Mouse (Mus musculus): ENCODE measurements around the gene Cop1.
A peak's percentile ranks its signal among the peaks of the same experiment; 100 is the strongest.

Gene Cop1

GRCm38 (mm10) chr1:159290859-159291258 lies 58.7 kb downstream of the Cop1 start:
- no peak for DNase-seq

GRCm38 (mm10) chr1:159301418-159302082 lies 69.4 kb downstream of the Cop1 start:
- no peak for DNase-seq

GRCm38 (mm10) chr1:159313625-159314024 lies 81.5 kb downstream of the Cop1 start:
- DNase-seq = no peak

DNA sequence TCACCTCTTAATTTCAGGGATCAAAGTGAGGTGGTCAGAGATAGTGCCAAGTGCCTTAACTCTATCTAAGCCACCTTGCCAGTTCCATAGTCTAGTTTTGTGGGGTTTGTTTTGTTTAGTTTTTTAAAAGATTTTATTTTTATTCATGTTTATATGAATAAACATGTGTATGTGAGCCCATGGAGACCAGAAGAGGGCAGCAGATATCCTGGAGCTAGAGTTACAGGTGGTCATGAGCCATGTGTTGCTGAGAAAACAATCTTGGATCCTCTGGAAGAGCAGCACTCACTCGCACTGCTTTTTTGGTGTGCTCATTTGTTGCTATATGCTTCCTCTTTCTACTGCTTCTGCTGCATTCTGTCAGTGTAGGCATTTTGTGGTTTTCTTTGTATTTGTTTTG lies 90.5 kb downstream of the Cop1 start:
- DNase-seq = no peak

DNA sequence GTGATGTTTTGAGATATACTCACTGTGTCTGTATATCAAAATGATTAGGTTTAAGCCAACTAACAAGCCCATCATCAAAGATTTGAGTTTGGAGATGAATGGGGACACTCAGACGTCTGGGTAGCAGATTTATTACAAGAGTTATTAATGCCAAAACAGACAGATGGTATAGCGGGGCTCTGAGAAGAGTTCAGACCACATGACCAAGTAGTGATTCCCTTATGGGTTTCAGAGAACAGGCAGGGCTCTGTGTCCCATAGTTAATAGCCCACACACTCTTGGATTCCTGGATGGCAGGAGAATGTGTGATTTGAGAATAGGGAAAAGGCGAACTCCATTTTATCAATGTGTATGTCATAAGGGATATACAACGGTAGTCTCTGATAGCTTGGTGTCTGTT lies 98.9 kb downstream of the Cop1 start:
- DNase-seq = no peak

- no peak for DNase-seq
Measured at GRCm38 (mm10) chr1:159334157-159334556, 102.0 kb downstream of the Cop1 start.

- no peak for DNase-seq
Measured at GRCm38 (mm10) chr1:159342355-159342754, 110.2 kb downstream of the Cop1 start.

DNA sequence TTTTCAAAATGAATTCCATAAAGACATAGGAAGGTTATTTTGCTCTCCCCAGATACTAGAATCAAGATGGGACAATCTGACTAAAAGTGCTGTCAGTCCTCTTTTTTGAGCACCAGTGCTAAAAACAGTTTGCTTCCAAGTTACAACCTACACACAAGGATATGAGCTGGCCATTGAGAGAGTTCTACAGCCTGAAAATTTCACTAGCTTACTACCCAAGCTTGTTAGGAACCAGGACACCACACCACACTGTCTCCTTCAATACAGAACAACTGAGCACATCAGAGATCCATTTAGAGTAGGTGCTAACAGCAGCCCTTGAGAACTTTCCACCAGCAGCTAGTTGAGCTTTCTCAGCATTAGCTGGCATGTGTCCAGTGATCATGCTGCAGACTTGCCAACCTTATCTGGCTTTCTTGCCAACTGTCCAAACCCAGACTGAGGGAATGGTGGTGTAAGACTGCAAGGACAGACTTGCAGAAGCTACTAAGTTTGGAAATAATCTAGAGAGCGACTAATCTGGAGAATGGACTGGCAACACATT lies 123.0 kb downstream of the Cop1 start:
- DNase-seq = peak; percentile 9 to 13

DNA sequence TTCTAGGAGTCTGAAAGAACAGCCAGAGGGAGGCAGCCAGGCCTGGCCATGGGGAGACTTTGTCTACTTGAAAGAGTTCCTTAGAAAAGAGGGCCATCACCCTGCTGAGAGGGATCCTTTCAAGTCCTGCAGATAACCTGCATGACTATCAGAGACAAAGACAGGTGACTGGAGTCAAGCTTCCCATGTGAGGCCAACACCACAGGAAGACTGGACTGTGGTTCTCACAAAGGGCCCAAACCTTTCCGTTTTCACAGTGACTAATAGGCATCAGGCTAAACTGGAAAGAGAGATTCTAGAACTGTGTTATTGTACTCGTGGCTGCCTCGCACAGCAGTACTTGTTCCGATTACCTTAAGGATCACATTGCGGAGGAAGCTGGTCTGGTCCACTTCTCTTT lies 126.6 kb downstream of the Cop1 start:
- no peak for DNase-seq

DNA sequence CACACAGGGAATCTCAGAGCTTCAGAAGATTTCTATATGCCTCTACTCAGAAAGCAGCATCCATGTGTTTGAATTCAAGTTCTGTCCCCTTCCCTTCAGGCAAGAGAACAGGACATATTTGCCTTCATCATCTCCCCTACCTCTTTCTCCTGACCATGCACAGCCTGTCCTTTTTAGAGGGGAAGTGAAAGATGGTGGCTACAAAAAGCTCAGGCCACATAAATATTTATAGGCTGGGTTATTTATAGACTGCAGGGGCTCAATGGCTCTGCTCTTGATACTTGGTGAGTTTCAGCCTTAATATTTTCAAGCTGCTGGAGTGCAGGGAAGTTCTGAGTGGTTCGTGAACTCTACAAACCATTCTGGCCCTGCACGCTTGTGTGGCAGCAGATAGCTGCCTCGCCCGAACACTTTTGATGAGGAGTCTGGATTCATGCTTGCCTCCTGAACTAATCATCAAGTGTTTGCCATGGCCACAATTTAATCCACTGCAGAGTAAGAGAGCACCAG lies 139.8 kb downstream of the Cop1 start:
- no peak for DNase-seq

GRCm38 (mm10) chr1:159382218-159382617 lies 150.1 kb downstream of the Cop1 start:
- DNase-seq = no peak

GRCm38 (mm10) chr1:159382916-159383315 lies 150.8 kb downstream of the Cop1 start:
- no peak for DNase-seq

- no peak for DNase-seq
Measured at GRCm38 (mm10) chr1:159386458-159386857, 154.3 kb downstream of the Cop1 start.

GRCm38 (mm10) chr1:159388565-159389024 lies 156.5 kb downstream of the Cop1 start:
- no peak for DNase-seq

- peak; percentile 64 to 66 for DNase-seq
Measured at GRCm38 (mm10) chr1:159390049-159390448, 157.9 kb downstream of the Cop1 start.

DNA sequence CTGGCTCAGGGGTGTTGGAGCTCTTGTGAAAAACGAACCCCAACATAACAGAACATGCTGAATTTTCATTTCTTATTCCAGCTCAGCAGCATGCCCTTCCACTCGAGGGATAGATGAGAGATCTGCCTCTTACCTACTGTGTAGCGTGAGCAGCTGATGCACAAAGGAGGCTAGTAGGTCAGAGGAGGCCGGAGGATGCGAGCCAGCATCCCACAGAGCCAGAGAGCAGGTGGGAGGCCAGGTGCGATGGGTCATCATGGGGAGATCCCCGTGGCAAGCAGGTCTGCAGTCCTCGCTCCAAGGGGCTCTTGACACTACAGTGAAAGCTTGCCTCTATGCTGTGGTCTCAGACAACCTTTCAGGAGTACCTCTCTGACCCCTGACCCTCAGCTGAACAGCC lies 160.5 kb downstream of the Cop1 start:
- no peak for DNase-seq

DNA sequence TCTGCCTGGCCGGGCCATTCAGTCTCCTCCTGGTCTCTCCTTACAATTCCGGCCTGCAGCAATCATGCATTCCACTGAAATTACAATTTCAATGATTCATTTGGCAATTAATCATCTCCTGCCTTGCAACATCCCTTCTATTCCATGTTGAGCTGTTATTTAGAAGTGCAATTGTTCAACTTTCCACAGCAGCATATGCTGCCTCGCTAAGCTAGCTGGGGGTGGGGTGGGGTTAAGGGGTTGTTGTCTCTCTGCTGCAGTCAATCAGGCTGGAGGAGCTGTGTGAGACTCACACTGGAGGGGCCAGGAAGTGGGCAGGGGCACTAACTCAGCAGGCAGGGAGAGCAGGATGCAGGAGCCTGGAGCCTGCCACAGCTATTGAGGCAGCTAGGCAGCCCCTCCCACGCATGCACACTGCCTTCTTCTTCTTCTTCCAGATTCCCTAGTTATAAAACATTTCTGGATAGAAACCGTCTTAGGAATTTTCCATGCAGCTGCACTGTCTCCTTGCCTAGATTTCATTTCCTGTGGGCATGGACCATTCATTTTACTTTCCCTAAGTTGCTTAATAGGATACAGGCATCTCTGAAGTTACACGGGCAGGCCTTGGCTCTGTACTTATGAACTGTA lies 161.1 kb downstream of the Cop1 start:
- peak; percentile 18 to 27 for DNase-seq

- peak in 1 of 2 experiments; percentile 7 for DNase-seq
Measured at GRCm38 (mm10) chr1:159393931-159394330, 161.8 kb downstream of the Cop1 start.

- peak in 1 of 2 experiments; percentile 8 for DNase-seq
Measured at GRCm38 (mm10) chr1:159396515-159396914, 164.4 kb downstream of the Cop1 start.
